Mouse (Mus musculus): ENCODE results near the gene Lman2l. TPM values are rescaled to one million over a fixed set of nuclear protein-coding genes. Genes with fewer than 3 reads are reported as not detected.

Lman2l gene
- polyA plus RNA-seq, 1 experiment from 2014 or later = 53.4 TPM

GRCm38 (mm10) chr1:36401509-36401908 is 43.6 kb downstream of the Lman2l start:
- WGBS = 60% methylated on average over 4 of the region's 4 CpGs
- H3K27ac ChIP-seq = no peak overlapping the region
- H3K4me3 ChIP-seq = no peak overlapping the region
- H3K9me3 ChIP-seq = no peaks in the 10 kb centered on the region
- no peak overlapping the region for H3K9ac ChIP-seq
- H3K4me1 ChIP-seq = no peaks in the 10 kb centered on the region
- no peak overlapping the region for H3K4me2 ChIP-seq
- H3K27me3 ChIP-seq = no peaks in the 10 kb centered on the region
- H3K36me3 ChIP-seq = no peaks in the 10 kb centered on the region
- no peak for ATAC-seq (ENCODE audit: insufficient number of reproducible peaks, insufficient read depth, low FRiP score, low TSS enrichment, low read depth)

- no peak overlapping the region for H3K4me2 ChIP-seq
- peak overlapping the region; percentile 8; the same call in 1 of the 2 replicates for H3K27ac ChIP-seq
- no peaks in the 10 kb centered on the region for H3K36me3 ChIP-seq
- H3K9ac ChIP-seq = no peak overlapping the region
- H3K4me1 ChIP-seq = no peaks in the 10 kb centered on the region
- no peak overlapping the region for H3K4me3 ChIP-seq
- H3K27me3 ChIP-seq = no peaks in the 10 kb centered on the region
- no peak for ATAC-seq (ENCODE audit: insufficient number of reproducible peaks, insufficient read depth, low FRiP score, low TSS enrichment, low read depth)
- H3K9me3 ChIP-seq = no peaks in the 10 kb centered on the region
- 18% methylated on average over 6 of the region's 6 CpGs for WGBS
Measured at GRCm38 (mm10) chr1:36397041-36397440, 48.0 kb downstream of the Lman2l start.

GRCm38 (mm10) chr1:36379582-36379981 is 65.5 kb downstream of the Lman2l start:
- 0 out of 2 replicates have a peak, but pooled peaks cover 2% of the 10 kb centered on the region for H3K4me1 ChIP-seq
- no peak overlapping the region for H3K4me2 ChIP-seq
- 74% methylated on average over 4 of the region's 4 CpGs for WGBS
- H3K27ac ChIP-seq = no peak overlapping the region
- no peak for ATAC-seq (ENCODE audit: insufficient number of reproducible peaks, insufficient read depth, low FRiP score, low TSS enrichment, low read depth)
- H3K27me3 ChIP-seq = no peaks in the 10 kb centered on the region
- no peak overlapping the region for H3K4me3 ChIP-seq
- no peaks in the 10 kb centered on the region for H3K36me3 ChIP-seq
- H3K9ac ChIP-seq = no peak overlapping the region
- H3K9me3 ChIP-seq = no peaks in the 10 kb centered on the region

GRCm38 (mm10) chr1:36378880-36379279 is 66.2 kb downstream of the Lman2l start:
- H3K4me1 ChIP-seq = no peaks in the 10 kb centered on the region
- no peak overlapping the region for H3K4me2 ChIP-seq
- H3K9ac ChIP-seq = no peak overlapping the region
- H3K4me3 ChIP-seq = no peak overlapping the region
- ATAC-seq (ENCODE audit: insufficient number of reproducible peaks, insufficient read depth, low FRiP score, low TSS enrichment, low read depth) = no peak
- H3K9me3 ChIP-seq = no peaks in the 10 kb centered on the region
- WGBS = 76% methylated on average over 6 of the region's 6 CpGs
- no peaks in the 10 kb centered on the region for H3K36me3 ChIP-seq
- no peak overlapping the region for H3K27ac ChIP-seq
- no peaks in the 10 kb centered on the region for H3K27me3 ChIP-seq

GRCm38 (mm10) chr1:36371934-36372845 is 72.9 kb downstream of the Lman2l start, which contains the start of gene Fer1l5:
Fer1l5 (plus strand) TSS chr1:36372291.
- H3K36me3 ChIP-seq = no peaks in the 10 kb centered on the region
- no peaks in the 10 kb centered on the region for H3K27me3 ChIP-seq
- no peak within 1 kb of the TSS for H3K27ac ChIP-seq
- H3K4me2 ChIP-seq = no peak within 1 kb of the TSS
- H3K4me1 ChIP-seq = peaks cover 10% of the 10 kb centered on the region
- ATAC-seq (ENCODE audit: insufficient number of reproducible peaks, insufficient read depth, low FRiP score, low TSS enrichment, low read depth) = no peak
- no peaks in the 10 kb centered on the region for H3K9me3 ChIP-seq
- no peak within 1 kb of the TSS for H3K4me3 ChIP-seq
- H3K9ac ChIP-seq = no peak within 1 kb of the TSS
- WGBS = 83% methylated on average over 10 of the region's 10 CpGs

- ATAC-seq (ENCODE audit: insufficient number of reproducible peaks, insufficient read depth, low FRiP score, low TSS enrichment, low read depth) = no peak
- no peak overlapping the region for H3K9ac ChIP-seq
- no peak overlapping the region for H3K27ac ChIP-seq
- H3K9me3 ChIP-seq = no peaks in the 10 kb centered on the region
- no peak overlapping the region for H3K4me3 ChIP-seq
- H3K4me1 ChIP-seq = peaks cover 11% of the 10 kb centered on the region
- H3K27me3 ChIP-seq = no peaks in the 10 kb centered on the region
- H3K4me2 ChIP-seq = no peak overlapping the region
- WGBS = 81% methylated on average over 6 of the region's 6 CpGs
- peaks cover 8% of the 10 kb centered on the region for H3K36me3 ChIP-seq
Measured at GRCm38 (mm10) chr1:36370918-36371317, 74.2 kb downstream of the Lman2l start.

Other genes with a start within 250 kb of the Lman2l start
- 53.8 and 54.4 TPM in 2 replicates for gene Uggt1, start 200.6 kb downstream of the Lman2l start, polyA plus RNA-seq (2015; fragmentation: Nextera tagmentation; extraction: Ambion mirVana)
- gene Neurl3, start 170.6 kb downstream of the Lman2l start, polyA plus RNA-seq (2015; fragmentation: Nextera tagmentation; extraction: Ambion mirVana) = 0.86 and 1.0 TPM in 2 replicates
- gene Arid5a, start 137.5 kb downstream of the Lman2l start, polyA plus RNA-seq (2015; fragmentation: Nextera tagmentation; extraction: Ambion mirVana) = 6.3 and 7.2 TPM in 2 replicates
- 50.6 and 51.0 TPM in 2 replicates for gene Kansl3, start 76.1 kb downstream of the Lman2l start, polyA plus RNA-seq (2015; fragmentation: Nextera tagmentation; extraction: Ambion mirVana)
- 1.1 and 1.3 TPM in 2 replicates for gene Fer1l5, start 73.0 kb downstream of the Lman2l start, polyA plus RNA-seq (2015; fragmentation: Nextera tagmentation; extraction: Ambion mirVana)
- 15.6 and 16.2 TPM in 2 replicates for gene Cnnm4, start 26.3 kb upstream of the Lman2l start, polyA plus RNA-seq (2015; fragmentation: Nextera tagmentation; extraction: Ambion mirVana)
- gene Cnnm3, start 66.6 kb upstream of the Lman2l start, polyA plus RNA-seq (2015; fragmentation: Nextera tagmentation; extraction: Ambion mirVana) = 3.4 and 3.8 TPM in 2 replicates
- 23.7 and 24.1 TPM in 2 replicates for gene Ankrd23, start 91.6 kb upstream of the Lman2l start, polyA plus RNA-seq (2015; fragmentation: Nextera tagmentation; extraction: Ambion mirVana)
- not detected in 2 replicates for gene Gm42417, start 94.2 kb upstream of the Lman2l start, polyA plus RNA-seq (2015; fragmentation: Nextera tagmentation; extraction: Ambion mirVana)
- gene Ankrd39, start 102.2 kb upstream of the Lman2l start, polyA plus RNA-seq (2015; fragmentation: Nextera tagmentation; extraction: Ambion mirVana) = 27.3 and 28.6 TPM in 2 replicates
- gene Sema4c, start 113.1 kb upstream of the Lman2l start, polyA plus RNA-seq (2015; fragmentation: Nextera tagmentation; extraction: Ambion mirVana) = 22.5 and 24.2 TPM in 2 replicates
- gene Fam178b, start 237.9 kb upstream of the Lman2l start, polyA plus RNA-seq (2015; fragmentation: Nextera tagmentation; extraction: Ambion mirVana) = 0.81 and 2.2 TPM in 2 replicates
- gene Cox5b, start 246.2 kb upstream of the Lman2l start, polyA plus RNA-seq (2015; fragmentation: Nextera tagmentation; extraction: Ambion mirVana) = 510 and 517 TPM in 2 replicates